Mouse (Mus musculus): ENCODE data around the gene Tmem88.

- TF ChIP-seq POLR2A (IDR thresholded peaks at IDR 0.05; ENCODE audit: control insufficient read depth, extremely low read depth, insufficient read depth, low read length, poor library complexity) (no peak), CTCF (IDR thresholded peaks at IDR 0.05; ENCODE audit: borderline replicate concordance, control insufficient read depth, extremely low read depth, insufficient read depth, low read length, poor library complexity) (no peak)
Measured at GRCm38 (mm10) chr11:69412548-69412947, 14.5 kb upstream of the Tmem88 start.

Measured in thymus, adult 2 months (tissue).